Mouse (Mus musculus) testis, adult 2 months (tissue): ENCODE measurements around the gene Zpld1.

ENCODE experiments used
- CTCF ChIP-seq: fragments of 200-500 bp; IDR thresholded peaks from 2 replicates; pipeline ENCODE4 v1.5.1; 2012; ENCODE audit warnings: low read depth, mild to moderate bottlenecking, inconsistent platforms, low read length, moderate library complexity; ENCODE audit not compliant: control insufficient read depth, insufficient read depth, insufficient replicate concordance
- POLR2A ChIP-seq: fragments of 200-500 bp; IDR thresholded peaks from 2 replicates; pipeline ENCODE4 v1.6.1; 2012; ENCODE audit warnings: low read depth, mild to moderate bottlenecking, inconsistent platforms, low read length, moderate library complexity; ENCODE audit not compliant: control insufficient read depth

DNA sequence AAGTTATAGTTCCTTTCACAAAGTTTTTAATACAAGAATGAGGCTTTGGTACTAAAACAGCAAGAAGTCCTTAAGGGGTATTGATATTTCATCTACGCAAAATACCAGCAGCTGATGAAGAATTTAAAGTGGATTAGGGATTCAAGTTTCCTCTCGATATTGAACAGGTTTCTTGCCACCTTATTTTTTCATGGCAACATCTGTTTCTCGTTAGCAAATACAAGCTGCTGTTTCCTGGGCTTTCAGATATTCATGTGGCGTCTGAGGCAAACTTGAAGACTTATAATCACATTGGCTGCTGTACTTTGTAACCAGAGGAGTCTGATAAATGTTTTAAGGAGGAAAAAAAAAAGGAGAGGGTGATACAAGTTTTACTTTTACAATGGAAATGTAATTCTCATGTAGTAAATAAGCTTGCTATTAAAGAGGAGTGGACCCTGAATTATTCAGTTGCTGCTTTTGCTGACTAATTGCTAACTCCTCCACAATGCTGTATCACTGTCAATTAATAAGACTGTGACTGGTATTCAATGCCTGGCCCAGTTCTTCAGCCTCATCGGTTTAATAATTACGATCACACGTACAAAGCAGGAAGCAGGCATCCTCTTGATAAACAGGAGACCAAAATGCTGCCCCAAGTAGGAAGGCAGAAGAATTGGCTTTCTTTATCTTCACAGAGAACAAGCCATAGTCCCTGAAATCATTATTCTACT is 36.8 kb downstream of the Zpld1 start:
- no peak for TF ChIP-seq CTCF
- TF ChIP-seq POLR2A = no peak
